Mouse (Mus musculus) gastrocnemius, postnatal 4 days (tissue): ENCODE data around the gene D130043K22Rik. TPM values are rescaled to one million over a fixed set of nuclear protein-coding genes. Genes with fewer than 3 reads are reported as not detected.

Experiments used
- DNase-seq, 2 experiments: peaks; one replicate each; pipeline ENCODE4 v3.0.0; 2021 to 2022; ENCODE audit warnings: low spot score in 2 of 2, mixed read lengths in 2 of 2
- long read RNA-seq, 2 experiments: library from polyadenylated mRNA; stranded (forward); transcript quantifications; one replicate each; pipeline ENCODE4 v2.0.0; 2021
- total RNA-seq, 2 experiments: library from RNA; stranded (reverse); gene quantifications; 2 replicates each; pipeline ENCODE4 v1.2.3; 2021

The D130043K22Rik gene
- total RNA-seq, result not detected
- long read RNA-seq, experiment 1, result 0 reads
- long read RNA-seq, experiment 2, result 0 reads

- peak in 1 of 2 experiments; percentile 15 for DNase-seq
Measured at GRCm38 (mm10) chr13:24844983-24845955, at the start of gene D130043K22Rik. D130043K22Rik (plus strand) TSS chr13:24845135.

DNA sequence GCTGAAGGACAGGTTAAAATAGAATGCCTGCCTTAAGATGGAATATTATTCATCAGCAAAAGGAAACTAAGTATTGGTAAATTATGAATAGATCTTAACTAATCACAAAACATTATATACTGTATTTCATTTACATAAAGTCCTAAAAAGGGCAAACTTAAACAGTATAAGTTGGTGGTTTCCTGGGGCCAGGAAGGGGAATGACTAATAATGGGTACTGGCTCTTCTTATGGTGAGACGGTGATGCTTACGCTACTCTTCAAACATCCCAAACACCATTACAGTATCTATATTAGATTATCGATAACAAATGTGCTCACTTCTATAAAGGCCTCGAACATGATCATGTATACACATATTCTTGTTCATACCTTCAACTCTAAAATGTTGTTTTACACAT, 46.2 kb upstream of the D130043K22Rik start:
- DNase-seq, result no peak

DNA sequence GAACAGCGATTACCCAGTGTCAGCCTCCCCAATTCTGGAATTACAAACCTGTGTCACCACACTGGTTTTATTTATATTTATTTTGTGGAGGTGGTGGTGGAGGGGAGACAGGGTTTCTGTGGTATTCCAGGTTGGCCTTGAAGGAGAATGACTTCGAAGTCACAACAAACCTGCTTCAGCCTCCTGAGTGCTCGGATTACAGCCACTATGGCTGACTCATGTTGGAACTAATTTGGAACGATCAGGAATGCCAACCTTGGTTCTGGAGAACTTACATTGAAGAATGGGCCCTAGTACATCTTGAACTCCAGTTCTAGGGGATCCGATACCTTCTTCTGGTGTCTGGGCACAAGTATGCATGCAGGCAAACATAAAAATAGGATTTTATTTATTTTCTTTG, 45.6 kb upstream of the D130043K22Rik start:
- DNase-seq, result no peak

DNA sequence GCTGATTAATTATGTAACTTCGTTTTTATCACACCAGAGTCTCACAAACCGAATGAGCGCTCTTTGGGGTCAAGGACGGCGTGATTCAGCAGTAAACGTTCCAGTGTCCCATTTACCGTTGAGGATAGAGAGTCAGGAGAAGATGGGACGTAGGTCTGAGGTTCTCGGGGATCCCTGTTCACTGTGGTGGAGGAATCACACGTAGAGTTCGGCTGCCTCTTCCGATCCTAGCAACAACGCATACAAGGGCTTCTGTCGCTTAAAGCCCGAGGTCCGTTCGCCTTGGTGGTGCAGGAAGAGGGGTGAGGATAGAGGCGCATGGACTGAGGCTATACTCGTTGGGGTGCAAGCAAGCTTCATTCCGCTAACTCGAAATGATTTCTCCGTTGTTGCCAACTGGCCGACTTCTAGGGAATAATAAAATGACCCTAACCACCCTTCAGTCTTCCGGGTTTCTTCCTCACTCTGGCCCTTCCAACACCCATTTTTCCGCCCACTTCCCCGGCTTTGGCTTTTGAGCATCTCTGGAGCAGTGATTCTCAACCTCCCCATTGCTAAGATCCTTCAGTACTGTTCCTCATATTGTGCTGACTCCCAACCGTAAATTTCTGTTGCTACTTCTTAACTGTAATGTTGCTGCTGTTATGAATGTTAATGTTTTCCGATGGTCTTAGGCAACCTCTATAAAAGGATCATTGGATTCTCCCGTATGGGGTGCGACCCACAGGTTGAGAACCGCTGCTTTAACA, 44.8 kb upstream of the D130043K22Rik start:
- DNase-seq, result peak in 1 of 2 experiments; percentile 31

DNA sequence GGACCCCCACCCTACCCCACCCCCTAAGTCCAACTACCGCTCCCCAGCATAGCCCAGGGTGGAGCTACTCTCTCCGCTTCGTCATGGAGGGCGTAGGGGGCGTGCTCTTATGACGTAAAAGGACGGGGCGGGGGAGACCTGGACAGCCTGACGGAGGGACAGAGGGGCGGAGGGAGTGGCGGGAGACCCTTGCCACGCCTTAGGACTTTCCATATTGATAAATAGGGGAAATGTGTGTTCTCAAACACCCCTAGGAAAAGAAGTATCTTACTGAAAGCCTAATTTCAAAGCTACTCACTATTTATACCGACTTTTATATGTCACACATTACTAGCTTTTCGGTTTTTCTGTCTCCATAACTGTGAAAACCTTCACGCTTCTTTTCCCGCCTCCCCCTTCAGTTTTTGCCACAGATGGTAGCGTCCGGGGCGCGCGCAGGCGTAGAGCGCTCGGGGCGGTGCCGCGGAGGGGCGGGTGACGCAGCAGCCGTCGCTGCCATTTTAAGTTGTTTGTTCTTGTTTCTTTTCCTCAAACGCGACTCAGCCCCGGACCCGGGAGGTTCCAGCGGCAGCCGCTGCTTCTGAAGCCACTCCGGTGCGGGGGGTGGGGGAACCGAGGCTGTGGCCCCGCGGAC, 44.1 kb upstream of the D130043K22Rik start:
- DNase-seq, result peak; percentile 90 to 94

DNA sequence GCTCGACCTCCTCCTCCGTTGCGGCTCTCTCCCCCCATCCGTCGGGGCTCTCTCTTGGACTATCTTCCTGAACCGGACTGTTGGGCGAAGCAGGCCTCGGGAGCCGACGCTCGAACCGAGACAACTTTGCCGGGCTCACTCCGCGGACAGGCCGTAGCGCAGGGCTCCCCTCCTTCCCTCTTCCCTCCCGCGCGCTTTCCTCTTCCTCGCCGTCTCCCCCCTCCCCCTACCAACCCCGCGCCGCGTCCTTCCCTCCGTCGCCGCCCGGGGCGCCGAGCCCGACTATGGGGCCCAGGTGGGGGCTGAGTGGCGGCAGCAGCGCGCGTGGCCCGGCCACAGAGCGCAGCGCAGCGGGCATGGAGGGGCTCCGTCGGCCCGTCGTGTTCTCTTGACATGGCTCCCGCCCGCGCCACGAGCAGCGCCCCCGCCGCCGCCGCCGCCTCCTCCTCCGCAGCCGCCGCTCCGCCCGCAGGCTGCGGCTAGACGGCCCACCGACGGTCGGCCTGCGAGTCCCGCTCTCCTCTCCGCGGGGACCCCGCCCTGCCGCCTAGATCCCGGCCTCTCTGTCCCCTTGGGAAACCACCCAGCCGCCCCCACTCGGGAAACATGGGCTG, 43.5 kb upstream of the D130043K22Rik start, which contains the start of gene BC005537:
BC005537 (plus strand) TSS at position 350 of the 614 bp plus-strand sequence.
- DNase-seq, result peak; percentile 40 to 67

- peak in 1 of 2 experiments; percentile 17 for DNase-seq
Measured at GRCm38 (mm10) chr13:24802131-24802691, 42.7 kb upstream of the D130043K22Rik start.

- no peak for DNase-seq
Measured at GRCm38 (mm10) chr13:24803196-24803595, 41.7 kb upstream of the D130043K22Rik start.

DNA sequence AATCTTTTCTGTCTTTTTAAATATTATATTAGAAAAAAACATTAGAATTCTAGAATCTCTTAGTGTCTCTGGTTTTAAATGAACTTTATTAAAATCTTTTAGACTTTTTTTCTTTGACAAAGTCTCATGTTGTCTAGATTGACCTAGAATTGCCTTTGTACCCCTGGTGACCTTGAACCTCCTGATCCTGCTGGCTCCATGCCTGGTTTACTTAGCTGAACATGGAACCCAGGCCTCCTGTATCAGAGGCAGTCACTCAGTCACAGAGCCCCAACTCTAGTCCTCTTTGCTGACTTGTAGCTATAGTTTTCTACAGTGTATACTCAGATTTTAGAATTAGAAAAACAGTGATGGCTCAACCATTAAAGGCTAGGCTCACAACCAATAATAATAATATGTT, 38.9 kb upstream of the D130043K22Rik start:
- DNase-seq, result no peak

DNA sequence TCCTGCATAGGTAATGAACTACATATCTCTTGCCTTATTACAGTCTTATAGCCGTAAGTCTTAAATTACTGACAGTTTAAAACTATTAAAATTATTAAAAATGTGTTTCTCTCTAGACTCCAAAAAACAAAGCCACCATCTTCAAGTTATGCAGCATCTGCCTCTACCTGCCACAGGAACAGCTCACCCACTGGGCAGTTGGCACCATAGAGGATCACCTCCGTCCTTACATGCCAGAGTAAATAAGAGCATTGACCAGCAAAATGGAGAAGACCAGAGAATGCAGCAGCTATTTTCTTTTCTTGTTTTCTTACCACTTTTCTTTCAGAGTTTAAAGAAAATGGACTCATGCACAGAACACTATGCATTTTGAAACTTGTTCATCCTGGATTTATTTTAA, 32.4 kb upstream of the D130043K22Rik start:
- DNase-seq, result no peak

DNA sequence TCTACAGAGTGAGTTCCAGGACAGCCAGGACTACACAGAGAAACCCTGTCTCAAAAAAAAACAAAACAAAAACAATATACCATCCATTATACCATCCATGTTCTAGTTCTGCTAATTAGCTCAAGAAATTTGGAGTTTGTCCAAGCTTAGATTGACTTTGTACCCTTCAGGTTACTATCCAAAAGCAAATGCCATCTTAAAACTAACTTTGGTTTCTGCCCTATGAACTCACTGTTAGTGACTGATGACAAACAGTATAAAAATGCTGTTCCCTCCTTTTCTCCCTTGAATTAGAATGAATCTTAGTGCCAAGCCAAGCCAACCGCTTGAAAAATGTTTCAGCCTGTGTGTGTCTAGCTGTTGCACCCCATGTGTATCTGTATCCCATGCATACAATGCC, 30.3 kb upstream of the D130043K22Rik start:
- no peak for DNase-seq

GRCm38 (mm10) chr13:24816125-24817092, 28.5 kb upstream of the D130043K22Rik start:
- peak in 1 of 2 experiments; percentile 11 for DNase-seq

DNA sequence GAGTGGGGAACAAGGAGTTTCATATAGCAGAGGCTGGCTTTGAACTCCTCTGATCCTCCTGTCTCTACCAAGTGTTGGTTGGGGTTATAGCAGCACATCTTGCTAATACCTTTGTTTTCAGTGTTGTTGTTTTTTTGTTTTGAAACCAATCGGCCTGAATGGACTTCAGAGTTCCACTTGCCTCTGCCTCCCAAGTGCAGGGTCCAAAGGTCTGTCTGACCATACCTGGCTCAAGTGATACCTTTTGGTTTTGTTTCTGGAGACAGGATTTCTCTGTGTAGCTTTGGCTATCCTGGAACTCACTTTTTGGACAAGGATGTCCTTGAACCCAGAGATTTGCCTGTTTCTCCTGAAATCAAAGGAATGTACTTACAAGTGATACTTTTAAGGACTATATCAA, 25.0 kb upstream of the D130043K22Rik start:
- no peak for DNase-seq

DNA sequence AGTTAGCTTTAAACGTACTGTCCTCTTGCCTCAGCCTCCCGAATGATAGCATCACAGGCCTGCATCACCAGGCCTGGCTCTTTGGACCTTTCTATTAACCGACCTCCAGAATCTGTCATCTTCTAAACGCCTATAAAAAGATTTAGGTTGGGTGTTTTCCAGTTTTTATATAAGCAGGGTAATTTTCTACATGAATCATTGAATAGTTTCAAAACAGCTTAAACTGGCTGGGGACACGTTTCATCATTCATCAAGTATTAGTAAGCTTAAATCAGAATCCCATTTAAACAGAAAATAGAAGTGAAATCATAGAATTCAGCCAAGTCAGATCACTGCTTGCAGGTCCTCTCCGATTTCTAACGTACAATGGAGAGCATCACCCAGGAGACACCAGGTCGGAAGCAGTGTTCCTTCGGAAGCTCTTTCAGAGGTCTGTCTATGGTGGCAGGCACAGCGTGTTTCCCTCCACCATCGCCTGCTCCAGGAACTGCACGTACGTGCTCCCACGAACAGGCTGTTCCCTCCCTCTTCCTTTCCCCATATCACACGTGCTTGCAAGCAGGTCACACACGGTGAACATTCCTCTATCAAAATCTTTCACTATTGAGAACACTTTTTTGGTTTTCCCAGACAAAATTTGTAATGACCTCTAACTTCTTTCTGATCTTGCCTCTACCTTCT, 22.1 kb upstream of the D130043K22Rik start:
- DNase-seq, result no peak

- DNase-seq, result no peak
Measured at GRCm38 (mm10) chr13:24824647-24825046, 20.3 kb upstream of the D130043K22Rik start.

DNA sequence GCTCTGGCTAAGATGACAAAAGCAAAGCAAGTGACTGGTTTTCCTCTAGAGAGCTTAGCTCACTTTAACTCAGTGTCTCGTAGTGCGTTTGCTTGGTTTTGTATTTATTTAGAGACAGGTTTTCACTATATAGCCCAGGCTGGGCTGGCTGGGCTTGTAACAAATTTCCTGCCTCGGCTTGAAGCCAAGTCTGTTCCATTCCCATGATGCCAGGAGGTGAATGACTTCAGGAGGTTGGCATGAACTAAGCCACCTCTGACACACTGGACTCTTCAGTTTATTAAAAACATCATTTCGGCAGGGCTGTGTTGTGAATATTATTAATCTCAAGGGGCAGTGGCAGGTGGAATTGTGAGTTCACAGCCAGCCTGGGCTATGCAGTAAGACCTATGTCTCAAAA, 19.3 kb upstream of the D130043K22Rik start:
- no peak for DNase-seq

DNA sequence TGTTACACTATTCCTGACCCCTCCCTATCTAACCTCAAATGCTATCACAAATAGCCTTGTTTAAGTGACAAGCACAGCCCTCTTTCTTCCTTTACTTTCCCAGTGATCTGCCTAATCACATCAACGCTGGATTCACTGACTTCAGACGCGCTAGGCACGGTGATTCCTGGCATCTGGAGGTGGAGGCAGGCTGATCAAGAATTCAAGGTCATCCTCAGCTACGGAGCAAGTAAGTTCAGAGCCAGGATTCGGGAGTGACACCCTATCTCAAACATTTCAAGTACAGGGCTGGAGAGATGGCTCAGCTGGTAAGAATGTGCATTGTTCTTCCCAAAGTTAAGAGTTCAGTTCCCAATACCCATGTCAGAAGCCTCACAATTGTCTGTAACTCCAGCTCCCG, 18.8 kb upstream of the D130043K22Rik start:
- no peak for DNase-seq

DNA sequence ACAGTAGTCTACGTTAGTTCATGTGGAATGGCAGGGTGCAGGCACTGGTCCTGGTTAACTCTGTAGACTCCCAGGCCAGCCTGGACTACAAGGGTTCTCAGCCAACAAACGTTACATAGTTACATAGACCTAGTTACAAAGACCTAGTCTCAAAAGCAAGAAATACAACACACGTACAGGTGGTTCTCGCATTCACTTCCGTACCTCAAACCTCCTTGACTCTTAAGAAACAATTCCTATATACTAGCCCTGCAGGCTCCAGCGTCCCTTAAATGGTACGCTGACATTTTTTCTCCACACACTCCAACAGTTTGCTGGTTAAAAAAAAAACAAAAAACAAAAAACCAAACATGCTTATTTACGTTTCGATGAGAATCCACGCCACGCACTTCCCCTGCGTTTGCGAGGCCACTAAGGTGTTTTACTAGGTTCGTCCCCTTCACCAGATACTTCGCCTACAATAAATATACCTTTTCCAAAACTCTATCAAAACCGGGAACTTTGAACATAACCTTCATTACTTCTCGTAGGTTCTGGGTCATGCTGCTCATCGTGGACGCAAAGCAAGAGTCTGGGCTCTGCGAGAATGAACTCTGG, 14.1 kb upstream of the D130043K22Rik start:
- DNase-seq, result no peak
